Mouse (Mus musculus) cerebellum, adult 2 months (tissue): ENCODE measurements at regions not wholly inside any gene's neighbourhood (a gene's known extent, or its start where the extent isn't known, plus 50 kb on each side); places are given as distances from the start of the nearest gene placed in this dataset.

Experiments
- DNase-seq, 2 experiments: peaks; one replicate each; pipeline ENCODE4 v3.0.0; 2021
- H3K27ac ChIP-seq: fragments of 200-500 bp; 2 replicates; pipeline ENCODE4 v1.5.1; 2012; ENCODE audit warnings: low read length, control low read depth, inconsistent platforms; ENCODE audit not compliant: insufficient read depth
- H3K27me3 ChIP-seq: fragments of 200-500 bp; 2 replicates; pipeline ENCODE4 v1.6.1; 2012; ENCODE audit warnings: inconsistent platforms, mild to moderate bottlenecking, low read length, moderate library complexity; ENCODE audit not compliant: control insufficient read depth, insufficient read depth
- H3K4me1 ChIP-seq: fragments of 200-500 bp; 2 replicates; pipeline ENCODE4 v1.6.1; 2011; ENCODE audit warnings: low read length; ENCODE audit not compliant: control insufficient read depth, insufficient read depth
- H3K4me3 ChIP-seq: fragments of 200-500 bp; replicated peaks from 2 replicates; pipeline ENCODE3; 2011; ENCODE audit warnings: mild to moderate bottlenecking, low read depth, low read length, control low read depth; ENCODE audit not compliant: insufficient read depth
- CTCF ChIP-seq: fragments of 200-500 bp; IDR thresholded peaks from 2 replicates; pipeline ENCODE4 v1.5.1; 2011; ENCODE audit warnings: low read depth, mild to moderate bottlenecking, control low read depth, low read length, moderate library complexity, borderline replicate concordance; ENCODE audit not compliant: insufficient read depth
- POLR2A ChIP-seq: fragments of 200-500 bp; IDR thresholded peaks from 2 replicates; pipeline ENCODE4 v1.6.1; 2011; ENCODE audit warnings: low read length, control low read depth, borderline replicate concordance; ENCODE audit not compliant: insufficient read depth
- WGBS: fragments of 180-500 bp; shearing (Covaris S2); methylation state at CpG from one replicate; pipeline ENCODE4 v1.1.7; 2018; 5-methylcytosine and 5-hydroxymethylcytosine counted together

- no peak overlapping the region for H3K27ac ChIP-seq
- H3K27me3 ChIP-seq: no peaks in the 10 kb centered on the region
- H3K4me1 ChIP-seq: no peaks in the 10 kb centered on the region
- WGBS: 60% methylated on average over 6 of the region's 6 CpGs
- TF ChIP-seq CTCF: no peak
- TF ChIP-seq POLR2A: no peak
- H3K4me3 ChIP-seq: no peak overlapping the region
- DNase-seq: no peak
These were observed 133.1 kb downstream of the Irs2 start for GRCm38 (mm10) chr8:10875170-10875569.

GRCm38 (mm10) chr8:10871451-10871850 is 136.8 kb downstream of the Irs2 start:
- Histone ChIP-seq H3K4me1 (no peaks in the 10 kb centered on the region), H3K27ac (no peak overlapping the region), H3K4me3 (no peak overlapping the region), H3K27me3 (no peaks in the 10 kb centered on the region)
- WGBS: 60% methylated on average over 7 of the region's 7 CpGs
- TF ChIP-seq POLR2A (no peak), CTCF (no peak)
- no peak for DNase-seq

- TF ChIP-seq POLR2A (no peak), CTCF (no peak)
- WGBS: 47% methylated on average over 13 of the region's 13 CpGs
- Histone ChIP-seq H3K27ac (no peak overlapping the region), H3K27me3 (no peaks in the 10 kb centered on the region), H3K4me3 (no peak overlapping the region), H3K4me1 (no peaks in the 10 kb centered on the region)
- no peak for DNase-seq
These were observed 137.7 kb downstream of the Irs2 start for GRCm38 (mm10) chr8:10870423-10871055.

GRCm38 (mm10) chr8:10869866-10870265 is 138.4 kb downstream of the Irs2 start:
- TF ChIP-seq CTCF: no peak
- no peak for TF ChIP-seq POLR2A
- Histone ChIP-seq H3K27me3 (no peaks in the 10 kb centered on the region), H3K27ac (no peak overlapping the region), H3K4me3 (no peak overlapping the region), H3K4me1 (no peaks in the 10 kb centered on the region)
- no peak for DNase-seq
- WGBS: 92% methylated on average over 10 of the region's 10 CpGs

- Histone ChIP-seq H3K4me3 (no peak overlapping the region), H3K27ac (no peak overlapping the region), H3K4me1 (no peaks in the 10 kb centered on the region), H3K27me3 (no peaks in the 10 kb centered on the region; the same call in 1 of the 2 replicates)
- no peak for DNase-seq
- TF ChIP-seq POLR2A (no peak), CTCF (no peak)
- 89% methylated on average over 7 of the region's 7 CpGs for WGBS
These were observed 141.4 kb downstream of the Irs2 start for GRCm38 (mm10) chr8:10866696-10867395.

- H3K4me1 ChIP-seq: no peaks in the 10 kb centered on the region
- DNase-seq: no peak
- H3K27ac ChIP-seq: no peak overlapping the region
- no peak for TF ChIP-seq POLR2A
- TF ChIP-seq CTCF: no peak
- no peaks in the 10 kb centered on the region; the same call in 1 of the 2 replicates for H3K27me3 ChIP-seq
- WGBS: 75% methylated on average over 11 of the region's 11 CpGs
- no peak overlapping the region for H3K4me3 ChIP-seq
These were observed 142.2 kb downstream of the Irs2 start for GRCm38 (mm10) chr8:10865941-10866513.

- H3K27ac ChIP-seq: no peak overlapping the region
- no peak overlapping the region for H3K4me3 ChIP-seq
- TF ChIP-seq CTCF (no peak), POLR2A (no peak)
- no peaks in the 10 kb centered on the region for H3K4me1 ChIP-seq
- no peaks in the 10 kb centered on the region; the same call in 1 of the 2 replicates for H3K27me3 ChIP-seq
- 55% methylated on average over 8 of the region's 8 CpGs for WGBS
- no peak for DNase-seq
These were observed 142.8 kb downstream of the Irs2 start for GRCm38 (mm10) chr8:10865415-10865821.
